Mouse (Mus musculus) thymus, postnatal 4 days (tissue): Measurements from ENCODE around the gene Prkce.

Experiments
- DNase-seq: peaks from one replicate; pipeline ENCODE4 v3.0.0; 2021

Gene Prkce

DNA sequence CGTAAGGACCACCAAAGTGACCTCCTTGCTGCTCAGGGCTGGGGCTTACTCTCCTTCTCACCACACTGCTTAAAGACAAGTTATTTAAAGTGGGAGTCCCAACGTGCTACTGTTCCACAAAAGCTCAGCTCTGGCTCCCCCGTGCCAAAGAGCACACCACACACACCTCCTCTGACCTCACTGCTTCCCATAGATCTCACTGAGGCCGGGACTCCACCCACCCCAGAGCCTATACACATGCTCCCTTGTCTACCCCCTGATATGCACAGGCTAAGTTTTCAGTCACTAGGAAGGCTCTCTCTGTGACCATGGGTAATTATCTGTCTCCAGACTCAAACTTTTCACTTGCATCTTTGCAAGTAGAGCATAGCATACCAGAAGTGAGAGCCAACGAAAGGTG, 170.7 kb downstream of the Prkce start:
- DNase-seq, result no peak

DNA sequence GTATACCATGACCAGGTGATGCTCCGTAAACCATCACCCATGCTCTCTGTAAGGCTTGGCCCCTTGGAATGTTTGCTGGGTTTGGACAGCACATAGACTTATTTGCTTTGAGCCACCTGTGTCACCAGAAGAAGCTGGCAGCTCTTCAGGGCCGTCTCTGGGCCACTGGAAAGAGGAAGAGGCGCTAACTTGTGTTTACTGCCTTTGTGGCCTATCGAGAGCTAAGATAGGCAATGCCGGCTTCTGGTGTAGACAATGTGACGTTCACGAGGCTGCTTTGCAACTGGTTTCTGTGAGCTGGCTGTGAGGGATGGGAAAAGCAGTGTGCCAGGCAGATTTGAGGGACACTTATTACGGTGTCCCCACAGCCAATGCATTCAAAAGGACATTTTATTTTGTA, 176.4 kb downstream of the Prkce start:
- DNase-seq, result no peak

DNA sequence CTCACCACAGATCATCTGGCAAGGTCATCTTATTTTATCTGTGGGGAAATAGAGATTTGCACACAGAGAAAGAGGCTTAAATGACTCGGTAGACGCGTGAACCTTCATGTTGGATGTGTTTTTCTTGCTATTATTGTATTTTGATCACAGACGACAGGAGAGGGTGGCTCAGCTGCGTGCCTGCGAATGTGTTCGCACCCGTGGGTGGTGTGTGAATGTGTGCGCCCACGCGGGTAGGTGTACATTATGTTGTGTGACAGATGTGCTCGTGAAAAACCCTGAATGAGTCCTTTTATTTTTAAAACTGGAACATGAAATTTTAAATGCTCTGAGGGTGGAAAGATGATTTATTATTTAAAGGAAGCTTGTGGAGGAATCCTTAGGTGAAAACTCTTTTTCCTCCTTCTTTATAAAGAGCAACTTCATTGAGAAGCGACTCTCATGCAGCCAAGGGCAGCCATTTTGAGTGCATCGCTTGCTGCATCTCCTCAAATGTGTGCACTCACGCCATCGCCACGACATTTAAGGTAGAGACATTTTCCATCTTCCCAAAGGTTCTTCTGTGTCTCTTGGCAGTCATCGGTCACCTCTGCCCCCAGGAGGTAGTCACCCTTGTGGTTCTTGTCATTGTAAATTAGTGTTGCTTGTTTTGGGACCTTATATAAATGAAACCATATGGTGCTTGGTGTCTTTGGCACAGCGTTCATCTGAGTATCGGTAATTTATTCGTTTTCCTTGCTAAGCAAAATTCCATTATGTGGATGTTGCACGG, 177.8 kb downstream of the Prkce start:
- DNase-seq, result no peak

DNA sequence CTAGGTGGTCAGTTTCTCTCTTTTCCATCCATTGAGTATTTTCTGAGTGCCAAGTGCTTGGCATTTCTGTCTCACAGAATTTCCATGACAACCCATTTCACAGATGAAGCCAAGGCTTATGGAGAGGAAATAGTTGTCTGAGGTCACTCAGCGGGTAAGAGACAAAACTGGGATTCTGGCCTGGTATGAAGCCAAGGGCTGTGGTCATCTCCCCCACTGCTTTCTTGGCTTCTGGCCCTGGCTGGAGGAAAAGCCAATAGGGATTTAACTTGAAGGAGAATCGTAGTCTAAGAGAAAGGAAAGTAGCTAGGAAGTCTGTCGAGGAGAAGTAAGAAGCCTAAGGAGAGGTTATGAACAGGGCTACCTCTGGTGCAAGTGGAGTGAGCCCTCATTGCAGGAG, 182.7 kb downstream of the Prkce start:
- no peak for DNase-seq

DNA sequence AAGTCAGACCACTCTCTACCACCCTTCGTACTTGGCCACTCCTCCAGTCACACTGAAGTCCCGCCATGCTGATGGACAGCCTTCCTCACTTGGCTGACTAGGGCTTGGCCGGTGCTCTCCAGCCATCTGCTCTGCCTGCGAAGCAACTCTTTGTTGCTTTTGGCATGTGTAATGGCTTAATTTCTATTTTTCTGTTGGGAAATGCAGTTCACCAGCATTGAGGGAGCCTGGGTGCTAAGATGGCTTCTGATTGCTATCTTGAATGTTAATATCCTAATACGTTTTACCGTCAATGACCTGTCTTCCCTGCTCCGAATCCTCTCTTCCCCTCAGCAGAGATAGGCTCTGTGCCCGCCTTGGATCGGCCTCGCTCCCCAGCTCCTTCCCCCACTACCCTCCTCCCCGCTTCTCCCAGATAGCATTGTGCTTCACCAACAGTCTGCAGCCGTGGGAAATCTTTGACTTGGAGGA, 183.2 kb downstream of the Prkce start:
- no peak for DNase-seq

DNA sequence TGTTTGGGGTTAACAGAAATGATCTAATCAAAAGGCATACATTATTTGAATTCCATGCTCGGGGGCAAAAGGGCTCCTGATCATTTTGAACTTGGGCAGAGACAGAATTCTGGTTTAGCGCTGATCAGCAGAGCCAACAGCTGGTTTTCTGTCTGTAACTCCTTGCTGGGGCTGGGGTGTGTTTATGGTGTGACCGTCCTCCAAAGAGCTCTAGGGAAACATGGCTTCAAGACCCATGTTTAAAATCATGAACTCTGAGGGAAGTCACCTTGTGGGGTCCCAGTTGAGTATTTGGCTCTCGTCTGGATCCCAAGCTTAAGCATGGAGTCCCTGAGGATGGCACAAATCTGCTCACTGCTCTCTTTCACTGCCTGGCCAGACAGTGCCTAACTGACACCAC, 183.7 kb downstream of the Prkce start:
- DNase-seq, result no peak

DNA sequence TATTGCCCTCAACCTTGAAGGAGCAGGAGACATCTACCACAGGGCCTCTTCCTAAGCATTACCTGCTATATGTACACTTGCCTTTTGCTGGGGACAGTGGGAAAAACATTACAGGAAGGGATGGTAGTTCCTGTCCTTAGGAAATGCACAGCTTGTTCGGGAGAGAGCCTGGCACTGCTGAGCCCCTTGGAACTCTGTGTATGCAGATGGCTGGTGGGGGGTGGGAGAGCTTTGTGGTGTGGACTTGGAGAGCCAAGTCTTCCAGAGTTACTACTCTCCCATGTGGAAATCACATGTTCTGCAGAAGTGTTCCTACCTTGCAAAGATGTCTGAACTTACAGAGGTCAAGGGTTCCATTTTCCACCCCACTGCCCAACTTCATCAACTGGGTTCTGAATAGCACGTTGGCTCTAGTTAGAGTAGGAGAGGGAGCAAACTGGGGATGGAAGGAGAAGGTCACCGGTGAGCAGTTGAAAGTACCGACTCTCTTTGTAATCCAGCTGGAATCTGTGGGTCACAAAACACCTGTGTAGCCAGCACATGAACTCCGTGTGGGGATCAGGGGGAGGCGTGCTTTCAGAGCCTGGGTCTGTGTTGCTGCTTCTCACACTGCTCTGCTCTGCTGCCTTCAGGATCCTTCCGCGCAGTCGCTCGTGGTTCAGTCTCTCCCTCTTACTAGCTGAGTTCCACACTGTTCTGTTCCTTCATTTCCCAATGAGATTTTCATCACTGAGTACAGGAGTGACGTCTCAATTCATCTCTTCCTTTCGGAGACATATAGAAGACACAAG, 184.9 kb downstream of the Prkce start:
- DNase-seq, result no peak

DNA sequence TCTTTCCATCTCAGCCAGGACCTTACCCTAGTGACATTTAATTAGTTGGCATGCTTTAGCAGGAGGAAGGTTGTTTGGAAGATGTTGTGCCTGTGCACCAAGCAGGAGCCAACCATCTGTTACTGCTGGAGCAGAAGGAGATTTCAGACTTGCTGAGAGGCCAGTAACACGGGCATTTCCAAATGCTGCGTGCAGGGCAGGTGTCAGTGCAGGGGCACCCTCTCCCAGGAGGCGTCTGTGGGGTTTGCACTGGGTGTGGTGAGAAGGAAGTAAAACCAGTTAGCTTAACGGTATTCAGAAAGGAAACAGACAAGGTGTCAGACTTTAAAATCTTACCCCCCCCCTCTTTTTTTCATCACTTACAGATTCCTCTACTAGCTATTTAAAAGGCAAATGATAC, 186.1 kb downstream of the Prkce start:
- DNase-seq, result peak; percentile 56

DNA sequence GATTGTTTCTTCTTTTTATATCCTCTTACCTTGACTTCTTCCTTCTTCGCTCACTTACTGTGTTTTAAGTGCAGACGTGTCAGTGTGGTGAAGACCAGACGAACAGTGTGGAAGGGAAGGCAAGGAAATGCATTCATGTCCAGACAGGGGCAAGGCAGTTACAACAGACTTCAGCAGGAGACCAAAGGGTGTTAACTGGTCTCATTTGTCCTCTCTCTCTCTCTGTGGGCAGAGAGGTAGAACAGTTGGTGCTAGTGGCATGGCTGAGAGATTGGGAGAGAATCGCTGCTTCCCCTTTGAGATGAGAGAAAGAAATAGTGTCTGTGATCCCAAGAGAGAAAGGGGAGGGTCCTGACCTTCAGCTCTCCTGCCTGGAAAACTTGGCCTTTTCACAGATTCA, 186.5 kb downstream of the Prkce start:
- no peak for DNase-seq

DNA sequence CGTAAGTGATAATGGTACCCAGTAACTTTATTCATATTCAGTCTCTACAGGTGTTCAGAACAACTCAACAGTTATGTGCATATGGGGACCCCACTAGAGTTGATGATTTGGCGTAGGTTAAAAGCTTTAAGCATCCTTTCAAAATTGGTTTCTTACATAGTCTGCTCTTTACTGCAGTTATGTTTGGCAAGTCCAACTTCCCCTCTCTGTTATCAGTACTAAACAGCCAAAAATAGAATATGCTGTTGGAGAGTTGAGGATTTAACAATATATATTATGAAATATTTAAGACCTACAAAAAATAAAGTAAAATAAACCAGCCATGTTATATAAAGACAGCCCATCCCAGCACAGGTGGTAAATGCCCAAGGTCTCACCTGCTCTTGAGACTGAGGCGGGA, 187.3 kb downstream of the Prkce start:
- no peak for DNase-seq

DNA sequence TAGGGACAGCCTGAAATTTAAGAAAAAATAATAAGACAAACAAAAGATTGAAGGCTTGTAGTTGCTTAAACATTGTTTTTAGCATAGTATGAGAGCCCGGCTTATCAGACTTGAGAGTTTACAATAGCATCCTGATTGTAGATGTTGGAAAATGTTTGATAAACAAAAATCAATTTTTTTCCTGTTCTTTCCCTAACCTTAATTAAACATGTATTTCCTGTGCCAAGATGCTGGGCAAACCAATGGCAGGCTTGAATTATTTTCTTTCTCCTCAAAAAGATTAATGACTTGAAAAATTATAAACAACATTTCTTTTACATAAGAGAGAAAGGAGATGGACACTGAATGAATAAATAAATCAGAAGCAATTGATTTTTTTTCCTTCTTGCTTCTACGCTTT, 187.7 kb downstream of the Prkce start:
- no peak for DNase-seq

DNA sequence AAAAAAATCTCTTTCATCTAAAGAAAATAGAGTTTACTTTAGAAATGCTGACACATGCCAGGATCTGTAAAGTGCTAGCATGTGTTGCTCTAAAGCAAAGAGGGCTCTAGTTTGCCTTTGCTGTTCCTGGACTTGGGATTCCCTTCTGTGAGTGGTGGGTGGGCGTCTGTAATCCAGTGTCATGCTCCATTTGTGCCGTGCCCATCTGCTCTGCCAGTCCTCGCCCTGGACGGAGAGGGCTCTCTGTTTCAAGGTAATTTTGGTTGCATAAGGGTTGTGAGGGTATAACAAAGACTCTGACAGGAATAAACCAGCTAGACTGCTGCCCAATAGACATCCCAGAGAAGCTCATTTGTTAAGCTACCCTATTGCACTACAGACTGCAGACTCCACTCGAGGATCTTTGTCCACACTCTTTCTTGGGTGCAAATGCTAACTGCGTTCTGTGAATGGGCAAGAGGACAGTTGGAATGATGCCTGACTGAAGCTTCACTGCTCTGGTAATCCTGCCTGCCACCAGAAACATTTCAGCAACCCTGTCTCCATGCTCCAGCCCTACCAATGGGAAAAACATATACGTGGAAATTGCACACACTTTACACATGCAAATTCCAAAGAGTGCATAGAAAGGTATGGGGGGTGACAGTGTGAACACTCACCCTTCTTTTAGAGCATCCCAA, 188.3 kb downstream of the Prkce start:
- no peak for DNase-seq

DNA sequence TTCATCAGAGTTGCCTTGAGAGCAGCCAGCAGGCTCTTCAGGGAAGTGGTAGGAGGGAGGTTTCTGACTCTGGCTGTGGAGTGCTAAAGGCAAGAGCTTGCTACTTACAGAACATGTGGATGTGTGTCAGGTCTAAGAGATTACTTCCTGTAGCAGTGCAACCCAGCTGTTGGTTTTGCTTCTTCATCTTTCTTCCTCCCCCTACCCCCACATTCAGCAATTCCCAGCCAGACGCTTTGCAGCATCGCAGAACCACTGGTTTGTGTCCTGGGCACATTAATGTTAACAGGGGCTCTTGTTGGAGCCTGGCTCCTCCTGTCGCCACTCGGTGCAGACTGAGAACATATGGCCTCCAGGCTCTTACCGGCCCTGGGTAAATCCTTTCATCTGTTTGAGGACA, 190.8 kb downstream of the Prkce start:
- peak; percentile 20 for DNase-seq

DNA sequence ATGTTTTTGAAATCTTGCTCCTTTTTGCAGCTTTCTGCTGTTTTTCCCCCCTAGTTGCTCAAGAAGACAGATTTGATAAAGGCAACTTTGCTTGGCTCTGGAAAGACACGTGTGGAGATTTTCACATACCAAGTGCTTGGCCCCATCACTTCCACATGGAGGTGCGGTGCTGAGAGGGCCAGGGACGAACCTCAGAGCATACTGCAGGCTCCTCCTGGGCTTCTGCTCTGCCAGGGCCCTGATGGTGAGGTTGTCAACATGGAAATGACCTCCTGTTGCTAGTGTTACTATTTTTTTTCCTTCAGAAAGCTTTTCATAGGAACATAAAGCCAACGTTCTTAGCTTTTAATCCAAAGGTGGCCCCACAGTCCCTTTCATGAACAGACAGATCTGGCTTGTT, 191.3 kb downstream of the Prkce start:
- no peak for DNase-seq

DNA sequence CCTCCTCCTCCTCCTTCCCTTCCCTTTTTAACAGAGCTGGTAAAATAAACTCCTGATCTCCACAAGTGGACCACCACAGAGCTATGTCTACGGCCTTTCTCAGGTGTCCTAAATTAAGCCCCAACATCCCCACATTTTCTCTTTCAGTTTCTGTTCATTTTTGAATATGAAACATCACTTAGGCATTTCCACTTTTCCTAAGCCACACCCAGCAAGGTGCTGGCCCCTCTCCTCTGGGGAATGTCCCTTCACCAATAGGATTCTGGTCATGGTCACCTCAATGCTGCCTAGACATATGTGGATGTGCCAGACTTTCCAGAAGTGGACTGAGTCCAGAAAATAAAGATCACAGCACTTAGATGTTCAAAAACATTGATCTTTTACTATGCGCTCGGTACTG, 193.3 kb downstream of the Prkce start:
- DNase-seq, result no peak

DNA sequence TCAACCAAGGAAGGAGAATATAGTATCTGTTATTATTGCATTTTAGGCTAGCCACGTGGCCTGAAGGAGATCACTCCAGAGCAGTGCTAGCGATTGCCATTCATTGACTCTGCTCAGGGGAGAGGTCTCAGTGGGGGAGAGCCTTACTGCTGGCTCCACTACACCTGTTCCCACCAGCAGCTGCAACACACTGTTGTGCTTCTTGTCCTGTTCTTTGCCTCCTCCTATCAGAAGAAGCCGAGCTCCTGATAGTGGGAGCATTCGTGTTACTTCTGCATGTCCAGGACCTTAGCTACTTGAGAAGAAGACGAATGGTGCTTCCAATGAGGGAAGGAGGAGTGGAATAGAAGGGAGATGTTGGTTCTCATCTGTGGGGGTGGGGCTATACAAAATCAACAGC, 195.8 kb downstream of the Prkce start:
- DNase-seq, result no peak

DNA sequence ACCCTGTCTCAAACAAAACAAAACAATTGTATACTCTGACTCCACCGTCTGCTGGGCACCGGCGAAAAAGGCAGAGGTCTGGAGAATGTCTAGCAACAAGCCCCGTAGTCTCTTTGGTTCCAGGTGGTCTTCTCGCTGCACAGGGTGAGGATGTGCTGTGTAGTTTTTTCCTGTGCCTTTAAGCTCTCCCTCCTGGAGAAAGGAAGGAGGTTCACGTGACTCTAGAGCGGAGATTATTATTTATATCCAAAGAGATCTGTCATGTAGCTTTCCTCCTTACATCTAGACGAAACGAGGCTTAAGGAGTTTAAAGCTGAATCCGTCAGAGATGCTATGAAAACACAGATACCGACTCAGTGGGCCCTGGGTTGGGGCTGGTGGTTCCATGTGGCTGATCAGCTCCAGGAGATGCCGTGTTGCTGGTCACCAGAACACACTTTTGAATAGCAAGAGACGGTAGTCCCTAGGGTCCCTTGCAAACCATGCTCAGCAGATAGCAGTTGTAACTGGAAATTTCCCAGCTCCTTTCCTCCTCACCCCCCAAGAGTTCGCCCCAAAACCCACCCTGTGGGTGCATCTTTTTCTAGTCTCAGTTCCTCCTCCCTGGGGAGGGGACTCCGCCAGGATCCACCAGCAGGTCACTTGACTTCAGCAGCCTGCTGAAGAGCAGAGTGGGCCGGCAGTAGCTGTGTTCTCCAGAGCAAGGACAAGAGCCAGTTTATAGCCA, 196.9 kb downstream of the Prkce start:
- no peak for DNase-seq

DNA sequence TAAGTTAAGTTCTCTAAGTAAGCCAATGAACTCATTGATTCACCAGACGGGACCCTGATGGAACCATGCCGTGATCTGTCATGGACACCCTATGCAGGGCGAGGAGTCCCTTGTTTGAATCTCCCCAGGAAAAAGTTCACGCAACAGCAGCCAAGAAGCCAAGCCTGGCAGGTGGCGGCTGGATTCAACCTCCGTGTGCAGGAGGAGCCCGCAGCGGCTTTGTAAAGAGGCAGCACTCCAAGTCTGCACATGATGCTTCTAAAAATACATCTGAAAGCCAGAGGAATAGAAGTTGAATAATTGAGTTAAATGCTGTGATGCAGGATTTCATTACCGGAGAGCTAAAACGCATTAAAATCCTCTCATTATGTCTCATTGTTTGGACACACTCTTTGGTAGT, 199.3 kb downstream of the Prkce start:
- DNase-seq, result no peak

DNA sequence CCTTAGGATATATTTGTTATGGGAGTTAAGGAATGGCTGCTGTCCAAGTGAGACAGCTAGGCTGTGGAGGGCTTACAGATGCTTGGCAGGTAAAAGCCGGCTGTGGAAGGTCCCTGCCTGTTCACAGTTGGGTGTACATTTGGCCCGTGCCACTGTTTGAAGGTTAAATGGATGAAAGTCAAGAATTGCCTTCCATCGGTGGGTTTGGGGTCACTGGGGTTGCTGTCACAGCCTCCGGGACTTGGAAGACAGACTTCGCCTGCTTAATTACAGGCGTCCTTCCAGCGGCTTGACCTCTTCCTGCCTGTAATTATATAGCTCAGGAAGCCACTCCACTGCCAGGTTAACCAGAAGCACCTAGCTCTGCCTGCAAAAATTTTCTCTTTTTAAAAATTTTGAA, 200.1 kb downstream of the Prkce start:
- DNase-seq, result no peak

DNA sequence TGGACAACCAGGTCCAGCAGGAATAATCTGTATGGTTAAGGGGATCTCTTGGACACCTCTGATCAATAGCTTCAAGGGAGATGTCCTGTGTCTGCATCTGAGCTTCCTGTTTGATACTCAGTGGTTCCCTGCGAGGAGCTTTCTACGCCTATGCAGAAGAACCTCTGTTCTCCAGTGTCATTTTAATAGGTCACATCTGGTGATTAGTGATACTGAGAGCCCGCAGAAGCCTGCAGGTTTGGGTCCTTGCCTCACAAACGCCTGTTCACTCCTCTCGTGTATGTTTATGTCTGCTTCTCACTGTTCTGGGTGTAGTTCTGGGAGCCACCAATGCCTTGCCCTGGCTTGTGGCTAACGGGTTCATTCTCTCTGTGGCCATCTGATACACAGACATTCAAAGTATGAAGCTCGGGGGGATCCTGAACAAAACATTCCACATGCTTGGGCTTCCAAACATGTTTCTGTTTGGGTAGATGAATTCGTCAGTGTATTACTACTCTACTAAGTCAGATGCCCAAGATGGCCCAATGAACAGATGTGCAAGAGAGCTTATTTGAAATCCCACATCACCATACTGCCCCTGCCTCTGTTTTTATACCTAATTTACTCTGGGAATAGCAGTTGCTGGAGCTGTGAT, 202.6 kb downstream of the Prkce start:
- no peak for DNase-seq

DNA sequence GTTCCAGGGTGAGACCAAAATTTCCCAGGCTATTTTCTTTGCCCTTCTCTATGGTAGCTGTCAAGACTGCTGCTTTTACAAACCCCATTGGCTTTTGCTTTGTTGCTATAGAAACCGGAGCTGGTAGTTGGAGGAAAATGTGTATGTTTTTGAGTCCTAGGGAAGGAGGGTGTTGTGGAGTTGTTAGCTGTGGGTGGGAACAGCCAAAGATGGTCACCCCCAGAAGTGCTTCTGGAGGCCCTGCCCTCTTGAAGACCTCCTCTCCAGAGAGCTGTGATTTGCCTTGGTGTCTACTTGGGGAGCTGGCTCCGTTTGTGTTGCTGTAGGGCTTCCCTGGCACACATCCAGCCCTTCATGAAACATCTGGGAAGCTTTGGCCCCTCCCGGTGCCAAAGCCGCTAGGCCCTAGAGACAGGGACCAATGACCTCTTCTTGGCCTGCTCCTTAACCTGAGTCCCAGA, 203.5 kb downstream of the Prkce start:
- DNase-seq, result no peak

DNA sequence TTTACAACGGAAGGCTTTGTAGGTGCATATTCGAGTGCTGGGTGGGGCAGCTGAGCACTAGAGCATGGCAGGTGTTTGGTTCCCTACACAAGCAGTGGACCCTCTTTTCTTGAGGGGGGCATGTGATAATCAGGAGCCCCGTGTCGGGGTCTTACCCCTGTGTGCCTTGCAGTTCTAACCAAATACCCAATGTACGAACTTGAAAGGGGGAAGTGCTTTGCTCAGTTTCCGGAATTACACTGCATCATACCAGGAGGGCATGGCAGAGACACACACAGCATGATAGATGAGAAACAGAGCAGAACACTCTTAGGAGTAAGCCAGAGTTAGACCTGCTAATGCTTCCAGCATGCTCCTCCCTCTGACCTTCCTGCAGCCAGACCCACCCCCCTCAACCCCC, 208.8 kb downstream of the Prkce start:
- no peak for DNase-seq

DNA sequence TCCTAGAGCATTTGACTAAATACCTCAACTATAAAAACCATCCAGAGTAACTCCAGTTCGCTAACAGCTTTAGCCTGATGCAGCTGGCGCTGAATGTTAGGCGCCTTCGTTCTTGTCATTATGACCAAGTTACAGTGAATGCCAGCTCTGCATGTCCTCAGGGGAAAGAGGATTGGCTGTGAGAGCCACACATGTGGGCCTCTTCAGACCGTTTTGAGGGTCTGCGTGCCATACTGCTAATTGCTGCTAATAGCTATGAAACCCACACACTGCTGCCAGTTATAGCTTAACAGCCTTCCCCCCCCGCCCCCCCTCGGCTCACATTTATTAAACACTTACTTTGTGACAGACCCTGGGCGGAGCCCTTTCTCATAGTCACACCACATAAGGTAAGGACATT, 210.3 kb downstream of the Prkce start:
- DNase-seq, result no peak
